ENCODE assay signal across 22 mouse cellular contexts in genomic region chr5:44768472-44768871, GRCm38 (mm10). TPM values are rescaled to one million over a fixed set of nuclear protein-coding genes. Genes with fewer than 3 reads are reported as not detected.
A peak's percentile ranks its signal among the peaks of the same experiment; 100 is the strongest.
DNase-seq lines count a peak whose midpoint lies in the region; ATAC-seq and TF ChIP-seq lines count a peak whose summit lies in the region.
"Had no signal": no experiment of that assay in that cellular context is flagged by ENCODE, and none has a peak within 500 bp of the region (broad histone marks: within the 10 kb centered on the region; RNA-seq: fewer than 3 reads in every experiment).

No protein-coding gene starts in this region.

- H3K9ac ChIP-seq in heart, embryonic 11.5 days (ENCODE audit: low read depth, low read length): no peak overlapping the region
- no peak overlapping the region for H3K9ac ChIP-seq in kidney, embryonic 16.5 days (replicated peaks; ENCODE audit: low read length)
- no peak overlapping the region for H3K9ac ChIP-seq in forebrain, postnatal 0 days
- H3K9ac ChIP-seq: embryonic facial prominence, embryonic 15.5 days; limb, embryonic 13.5 days; liver, embryonic 15.5 days; midbrain, embryonic 12.5 days had no signal

- ATAC-seq in heart, embryonic 11.5 days (replicated peaks; ENCODE audit: insufficient number of reproducible peaks, low FRiP score, low TSS enrichment): no peak
- no peak for ATAC-seq in kidney, embryonic 16.5 days (ENCODE audit: low FRiP score, low TSS enrichment)
- no peak for ATAC-seq in forebrain, postnatal 0 days
- ATAC-seq: hindbrain, postnatal 0 days; intestine, postnatal 0 days had no signal

- WGBS in heart, embryonic 11.5 days (ENCODE audit: insufficient replicate concordance): 78% methylated on average over 8 of the region's 8 CpGs
- WGBS in kidney, embryonic 16.5 days: 84% methylated on average over 8 of the region's 8 CpGs
- WGBS in forebrain, postnatal 0 days: 62% methylated on average over 8 of the region's 8 CpGs

- H3K36me3 ChIP-seq in heart, embryonic 11.5 days (ENCODE audit: control insufficient read depth, insufficient read depth, low read length): no peaks in the 10 kb centered on the region
- H3K36me3 ChIP-seq in kidney, embryonic 16.5 days (ENCODE audit: insufficient read depth, low read length): no peaks in the 10 kb centered on the region
- H3K36me3 ChIP-seq in forebrain, postnatal 0 days (ENCODE audit: insufficient read depth): no peaks in the 10 kb centered on the region
- H3K36me3 ChIP-seq: limb, embryonic 13.5 days; liver, embryonic 15.5 days; midbrain, embryonic 12.5 days had no signal

- no peak overlapping the region for H3K4me3 ChIP-seq in heart, embryonic 11.5 days (ENCODE audit: low read depth, low read length)
- no peak overlapping the region for H3K4me3 ChIP-seq in kidney, embryonic 16.5 days (ENCODE audit: low read length)
- H3K4me3 ChIP-seq in forebrain, postnatal 0 days (ENCODE audit: low read depth, low read length): no peak overlapping the region
- H3K4me3 ChIP-seq: embryonic facial prominence, embryonic 15.5 days; limb, embryonic 13.5 days; liver, embryonic 15.5 days; midbrain, embryonic 12.5 days had no signal

- no peak overlapping the region for H3K27ac ChIP-seq in heart, embryonic 11.5 days (ENCODE audit: low read depth, low read length)
- H3K27ac ChIP-seq in kidney, embryonic 16.5 days (ENCODE audit: low read length): no peak overlapping the region
- no peak overlapping the region for H3K27ac ChIP-seq in forebrain, postnatal 0 days (ENCODE audit: low read depth, low read length)
- H3K27ac ChIP-seq: embryonic facial prominence, embryonic 15.5 days; hindbrain, postnatal 0 days; limb, embryonic 13.5 days; liver, embryonic 15.5 days; midbrain, embryonic 12.5 days had no signal

- TF ChIP-seq CTCF in forebrain, postnatal 0 days (IDR thresholded peaks at IDR 0.05; ENCODE audit: low read depth): no peak

- H3K4me1 ChIP-seq in heart, embryonic 11.5 days (ENCODE audit: control insufficient read depth, insufficient read depth, low read length): no peaks in the 10 kb centered on the region
- H3K4me1 ChIP-seq in kidney, embryonic 16.5 days (ENCODE audit: insufficient read depth, low read length): no peaks in the 10 kb centered on the region
- H3K4me1 ChIP-seq in forebrain, postnatal 0 days (ENCODE audit: insufficient read depth): no peaks in the 10 kb centered on the region
- H3K4me1 ChIP-seq: embryonic facial prominence, embryonic 15.5 days; limb, embryonic 13.5 days; liver, embryonic 15.5 days; midbrain, embryonic 12.5 days had no signal

- DNase-seq in heart, adult 18-20 months: peak; percentile 18 to 45
- peak; percentile 42 for DNase-seq in kidney, adult 9 months
- DNase-seq in kidney, postnatal 25 days: peak; percentile 43 to 54
- peak; percentile 51 to 55 for DNase-seq in lung, postnatal 4 days
- DNase-seq in left cerebral cortex, adult 8-10 months (ENCODE audit: low spot score in 2 of 2): no peak
- no peak for DNase-seq in forebrain, postnatal 0 days
- DNase-seq: cerebellum, adult 2 months; cerebellum, postnatal 36 days; retina, postnatal 1 day; right cerebral cortex, postnatal 4 days had no signal

- H3K27me3 ChIP-seq in heart, embryonic 11.5 days (ENCODE audit: control insufficient read depth, insufficient read depth, low read length): no peaks in the 10 kb centered on the region
- H3K27me3 ChIP-seq in kidney, embryonic 16.5 days (ENCODE audit: insufficient read depth, low read length): no peaks in the 10 kb centered on the region
- H3K27me3 ChIP-seq in forebrain, postnatal 0 days (ENCODE audit: insufficient read depth, low read length): no peaks in the 10 kb centered on the region
- H3K27me3 ChIP-seq: CH12.LX; embryonic facial prominence, embryonic 15.5 days; limb, embryonic 13.5 days; liver, embryonic 15.5 days; midbrain, embryonic 12.5 days had no signal

- no peaks in the 10 kb centered on the region for H3K9me3 ChIP-seq in heart, embryonic 11.5 days (replicated peaks; ENCODE audit: control insufficient read depth, low read length)
- no peaks in the 10 kb centered on the region for H3K9me3 ChIP-seq in kidney, embryonic 16.5 days (ENCODE audit: low read length)
- no peaks in the 10 kb centered on the region for H3K9me3 ChIP-seq in forebrain, postnatal 0 days (ENCODE audit: low read length)
- H3K9me3 ChIP-seq: embryonic facial prominence, embryonic 15.5 days; limb, embryonic 13.5 days; liver, embryonic 15.5 days; midbrain, embryonic 12.5 days had no signal

- no peak overlapping the region for H3K4me2 ChIP-seq in heart, embryonic 11.5 days
- no peak overlapping the region for H3K4me2 ChIP-seq in kidney, embryonic 16.5 days (replicated peaks; ENCODE audit: low read depth, low read length)
- H3K4me2 ChIP-seq in forebrain, postnatal 0 days (ENCODE audit: low read depth): no peak overlapping the region
- H3K4me2 ChIP-seq: embryonic facial prominence, embryonic 15.5 days; limb, embryonic 13.5 days; liver, embryonic 15.5 days; midbrain, embryonic 12.5 days had no signal

RNA-seq across cellular contexts. Expression of gene Ldb2, which starts 31.0 kb away (rescaled TPM):
- 1 to 10 TPM; 6.1 to 6.8 TPM for total RNA-seq in heart, adult 18-20 months (2021)
- 10.3 and 13.8 TPM in 2 replicates for polyA plus RNA-seq in heart, embryonic 11.5 days (2014; fragmentation: Nextera tagmentation; extraction: Ambion mirVana)
- 115 and 121 TPM in 2 replicates for polyA plus RNA-seq in kidney, embryonic 16.5 days (2015; fragmentation: Nextera tagmentation; extraction: Ambion mirVana)
- 10 to 100 TPM; 62.0 to 71.8 (median 67.8) TPM for total RNA-seq in left cerebral cortex, adult 8-10 months (2022)
- 52.6 and 53.6 TPM in 2 replicates for total RNA-seq in forebrain, postnatal 0 days (2014; rRNA removed)
- 100 and 116 TPM in 2 replicates for polyA plus RNA-seq in forebrain, postnatal 0 days (2015; fragmentation: Nextera tagmentation; extraction: Ambion mirVana)
- total RNA-seq: CH12.LX; granulocyte monocyte progenitor cell, adult 5-6 weeks; MEL; monocyte, adult 5-6 weeks had no signal

Comparison
In these comparisons a context has a peak if more than half of its experiments do, and no peak if none do; other contexts are left out.
1. DNase-seq: peak in heart, adult 18-20 months (2 of 2), kidney, adult 9 months (single experiment), kidney, postnatal 25 days (2 of 2) and lung, postnatal 4 days (2 of 2); none in left cerebral cortex, adult 8-10 months (0 of 2) and forebrain, postnatal 0 days (single experiment).